Mouse (Mus musculus) lung, adult 2 months (tissue): ENCODE measurements around the gene 1700042G07Rik.

Experiments
- CTCF ChIP-seq: fragments of 200-500 bp; IDR thresholded peaks from 2 replicates; pipeline ENCODE4 v1.5.1; 2011; ENCODE audit warnings: mild to moderate bottlenecking, low read length, control low read depth; ENCODE audit not compliant: insufficient read depth
- POLR2A ChIP-seq: fragments of 200-500 bp; IDR thresholded peaks from 2 replicates; pipeline ENCODE4 v1.6.1; 2011; ENCODE audit warnings: low read depth, mild to moderate bottlenecking, control low read depth, low read length, borderline replicate concordance; ENCODE audit errors: extremely low read depth

GRCm38 (mm10) chr4:116215895-116216605 lies 42.9 kb downstream of the 1700042G07Rik start:
- TF ChIP-seq POLR2A, result no peak
- no peak for TF ChIP-seq CTCF
